Mouse (Mus musculus): ENCODE measurements around the gene Kptn.

Gene Kptn

DNA sequence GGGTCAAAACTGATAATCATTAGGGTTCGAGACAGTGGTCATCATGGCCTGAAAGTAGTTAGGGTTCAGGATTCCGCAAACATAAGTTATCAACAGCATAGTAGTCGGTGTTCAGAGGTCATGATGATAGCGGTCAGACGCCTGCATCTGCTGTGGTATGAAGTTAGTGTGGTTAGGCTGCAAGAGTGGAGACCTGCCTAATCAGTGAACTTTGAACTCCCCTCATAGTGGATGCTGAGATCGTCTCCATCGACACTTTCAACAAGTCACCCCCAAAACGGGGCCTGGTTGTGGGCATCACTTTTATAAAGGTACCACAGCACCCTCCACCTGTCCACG, 536 bp downstream of the Kptn start:
- no peak for DNase-seq (ENCODE audit: low spot score)

DNA sequence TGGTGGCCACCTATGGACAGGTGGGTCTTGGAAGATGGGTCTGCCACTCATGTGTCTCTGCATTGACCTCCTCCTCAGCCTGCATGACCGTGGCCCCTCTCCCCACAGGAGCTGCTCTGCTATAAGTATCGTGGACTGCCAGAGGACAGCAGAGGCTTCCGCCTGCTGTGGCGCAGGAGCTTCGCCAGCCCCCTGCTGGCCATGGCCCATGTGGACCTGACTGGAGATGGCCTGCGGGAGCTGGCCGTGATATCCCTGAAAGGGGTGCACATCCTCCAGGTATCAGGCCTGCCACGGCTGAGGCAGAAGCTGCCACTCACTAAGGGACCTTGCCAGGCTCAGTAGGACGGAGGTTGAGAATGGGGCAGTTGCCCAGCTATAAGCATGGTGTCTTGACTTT, 6.1 kb downstream of the Kptn start:
- DNase-seq (ENCODE audit: low spot score), result no peak

DNA sequence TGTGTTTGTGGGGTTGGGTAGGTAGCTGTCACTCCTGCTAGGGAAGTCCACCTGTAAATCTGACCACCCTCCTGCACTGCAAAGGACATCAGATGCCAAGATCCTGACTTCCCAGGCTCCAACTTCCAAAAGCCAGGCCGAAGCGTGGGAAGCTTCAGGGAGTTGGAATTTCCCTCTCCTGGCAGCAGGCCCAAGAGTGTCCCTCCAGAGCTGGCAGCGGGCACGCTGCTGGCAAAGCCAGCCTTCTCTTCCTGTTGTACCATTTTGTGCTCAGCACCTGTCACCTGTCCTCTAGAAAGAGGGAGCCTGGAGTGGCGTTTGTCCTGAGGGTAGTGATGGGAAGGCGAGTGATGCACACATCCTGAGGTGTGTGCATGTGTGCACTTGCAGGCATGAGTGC, 8.6 kb downstream of the Kptn start:
- DNase-seq (ENCODE audit: low spot score), result peak; percentile 33

DNA sequence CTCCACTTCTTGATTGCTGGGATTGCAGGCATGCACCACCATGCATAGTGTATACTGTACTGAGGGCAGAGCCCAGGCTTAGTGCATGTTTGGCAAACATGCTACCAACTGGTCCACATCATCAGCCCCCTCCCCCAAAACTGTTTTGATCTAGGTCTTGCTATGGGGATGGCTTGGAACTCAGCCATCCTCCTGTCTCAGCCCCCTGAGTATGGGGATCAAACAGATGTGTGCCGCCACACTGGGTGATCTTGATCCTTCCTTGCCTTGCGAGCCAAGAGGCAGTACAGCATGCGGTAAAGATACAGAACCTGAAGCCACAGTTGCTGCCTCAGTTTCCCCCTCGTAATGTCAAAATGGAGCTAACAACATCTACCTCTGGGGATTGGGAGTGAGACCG, 9.2 kb downstream of the Kptn start:
- no peak for DNase-seq (ENCODE audit: low spot score)

DNA sequence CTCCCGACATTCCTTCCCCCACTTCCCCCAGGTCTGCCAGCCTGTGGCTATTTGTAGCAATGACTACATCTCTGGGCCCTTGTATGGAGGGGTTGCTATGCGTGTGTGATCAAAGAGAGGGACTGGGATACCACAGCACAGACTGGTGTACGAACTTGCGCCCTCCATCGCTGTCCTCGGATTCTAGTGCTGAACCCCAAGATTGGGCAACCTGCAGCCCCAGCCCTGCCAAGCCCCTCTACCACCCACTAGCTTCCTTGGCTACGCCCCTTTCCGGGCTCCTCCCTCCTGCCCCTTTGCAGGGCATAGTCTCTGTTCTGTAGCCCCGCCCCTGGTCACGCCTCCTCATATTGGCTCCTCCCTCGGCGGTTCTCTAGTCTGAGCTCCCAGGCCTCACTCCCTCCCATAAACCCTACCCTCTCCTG, 9.7 kb downstream of the Kptn start, which contains the start of gene Slc8a2:
Slc8a2 (plus strand) TSS at position 406 of the 425 bp plus-strand sequence.
- DNase-seq (ENCODE audit: low spot score), result peak; percentile 61

DNA sequence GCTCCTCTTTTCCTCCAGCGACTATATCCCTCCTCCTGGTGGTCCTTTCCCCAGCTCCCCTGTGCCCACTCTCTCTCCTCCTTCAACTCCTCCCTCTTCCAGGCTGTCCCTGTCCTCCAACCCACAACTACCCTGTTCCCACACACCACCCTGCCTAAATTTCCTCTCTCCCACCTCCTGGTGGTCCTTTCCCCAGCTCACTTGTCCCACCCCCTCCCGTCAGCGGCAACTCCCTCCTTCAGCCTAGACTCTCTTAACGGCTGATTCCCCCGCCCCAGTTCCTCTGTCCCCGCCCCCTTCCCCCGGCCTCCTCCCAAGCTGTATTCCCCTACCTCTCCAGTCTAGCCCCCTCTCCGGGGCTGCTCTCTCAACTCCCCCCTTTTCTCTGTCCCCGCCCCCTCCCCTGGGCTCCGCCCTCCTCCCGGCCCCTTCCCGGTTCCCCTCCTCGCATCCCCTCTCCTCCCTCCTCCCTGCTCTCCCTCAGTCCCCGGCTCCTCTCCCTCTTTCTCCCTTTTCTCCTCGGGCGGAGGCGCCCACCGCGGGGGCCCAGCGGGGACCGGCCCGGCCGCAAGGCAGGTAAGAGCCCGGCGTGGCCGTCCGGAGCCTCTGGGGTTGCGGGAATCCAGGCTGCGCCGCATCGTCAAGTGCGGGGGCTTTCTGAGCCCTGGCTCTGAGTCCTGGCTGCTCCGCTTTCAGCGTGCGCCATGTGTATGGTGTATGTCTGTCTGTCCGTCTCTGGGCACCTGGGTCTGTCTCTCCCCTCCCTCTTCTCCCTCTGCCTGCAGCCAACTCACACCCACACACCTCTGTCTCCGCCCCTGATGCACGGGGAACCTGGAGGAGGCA, 10.4 kb downstream of the Kptn start:
- peak; percentile 38 for DNase-seq (ENCODE audit: low spot score)

DNA sequence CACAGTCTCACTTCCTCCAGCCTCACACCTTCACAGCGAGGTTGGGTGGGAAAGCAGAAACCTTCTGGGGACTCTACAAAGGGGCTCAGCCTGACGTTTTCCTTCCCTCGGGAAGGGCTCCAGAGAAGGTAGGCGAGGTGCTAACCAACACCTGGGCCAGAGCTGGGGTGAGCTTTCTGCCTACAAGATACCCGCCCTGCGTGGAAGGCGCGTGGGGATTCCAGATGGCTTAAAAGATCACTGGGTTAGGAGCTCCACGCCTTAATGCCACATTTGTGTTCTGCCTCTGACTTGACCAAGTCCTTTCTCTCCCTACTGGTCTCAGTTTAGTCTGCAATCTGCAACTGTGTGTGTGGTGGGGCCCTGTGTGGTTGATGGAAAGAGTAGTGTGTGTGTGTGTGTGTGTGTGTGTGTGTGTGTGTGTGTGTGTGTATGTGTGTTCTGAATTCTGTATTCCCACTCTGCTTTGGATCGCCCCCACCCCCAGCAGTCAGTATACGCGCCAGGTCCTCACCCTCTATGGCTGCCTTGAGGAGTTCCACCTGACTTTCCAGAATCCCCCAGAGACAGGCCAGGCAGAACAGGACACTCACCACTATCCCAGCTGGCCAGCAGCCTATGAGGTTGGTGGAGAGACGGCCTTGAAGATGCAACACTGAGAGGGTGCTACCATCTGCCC, 11.4 kb downstream of the Kptn start:
- DNase-seq (ENCODE audit: low spot score), result peak; percentile 47

DNA sequence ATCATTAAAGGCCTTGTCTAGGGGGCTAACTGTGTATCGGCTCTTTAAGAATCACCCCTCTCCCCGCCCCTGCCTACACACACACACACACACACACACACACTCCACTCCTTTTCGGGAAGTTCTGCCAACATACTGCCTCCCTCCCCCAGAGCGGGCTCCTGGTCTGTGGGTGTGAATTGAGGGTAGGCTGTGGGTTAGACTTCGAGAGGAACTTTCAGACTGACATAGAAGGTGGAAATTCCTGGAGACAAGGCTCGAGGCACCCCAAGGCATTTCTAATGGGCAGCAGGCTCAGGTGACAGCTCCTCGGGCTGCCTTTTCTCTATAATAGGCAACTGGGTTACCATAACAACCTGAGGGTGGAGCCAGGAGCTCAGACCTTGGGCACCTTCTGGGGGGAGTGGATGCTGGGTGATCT, 12.5 kb downstream of the Kptn start:
- peak; percentile 36 for DNase-seq (ENCODE audit: low spot score)

DNA sequence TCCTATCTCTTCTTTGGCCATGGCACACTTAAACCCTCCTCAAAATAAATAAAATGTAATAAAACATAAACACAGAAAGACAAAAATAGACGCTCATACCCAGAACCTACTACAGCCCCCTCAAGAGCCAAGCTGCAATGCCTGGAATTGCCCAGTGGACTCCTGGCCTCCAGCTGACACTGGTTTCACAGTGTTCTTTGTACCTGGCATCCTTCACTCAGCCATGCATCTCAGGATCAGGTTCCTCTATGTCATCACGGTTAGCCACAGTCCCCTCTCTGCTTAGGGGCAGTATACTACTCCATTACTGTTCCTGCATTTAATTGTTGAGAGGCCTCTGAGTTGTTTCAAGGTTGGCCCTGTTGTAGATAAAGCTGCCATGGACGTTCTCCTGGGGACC, 13.2 kb downstream of the Kptn start:
- no peak for DNase-seq (ENCODE audit: low spot score)

DNA sequence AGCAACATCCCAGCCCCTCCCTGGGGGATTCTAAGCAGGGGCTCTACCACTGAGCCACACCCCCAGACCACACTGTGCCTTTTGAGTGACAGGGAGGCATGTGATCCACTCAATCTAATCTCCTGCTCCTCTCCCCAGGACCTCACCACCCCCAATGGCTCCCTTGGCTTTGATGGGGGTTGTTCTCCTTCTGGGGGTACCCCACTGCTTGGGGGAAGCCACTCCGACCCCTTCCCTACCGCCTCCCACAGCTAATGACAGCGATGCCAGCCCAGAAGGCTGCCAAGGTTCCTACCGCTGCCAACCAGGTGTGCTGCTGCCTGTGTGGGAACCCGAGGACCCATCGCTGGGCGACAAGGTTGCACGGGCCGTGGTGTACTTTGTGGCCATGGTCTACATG, 14.0 kb downstream of the Kptn start:
- DNase-seq (ENCODE audit: low spot score), result no peak

DNA sequence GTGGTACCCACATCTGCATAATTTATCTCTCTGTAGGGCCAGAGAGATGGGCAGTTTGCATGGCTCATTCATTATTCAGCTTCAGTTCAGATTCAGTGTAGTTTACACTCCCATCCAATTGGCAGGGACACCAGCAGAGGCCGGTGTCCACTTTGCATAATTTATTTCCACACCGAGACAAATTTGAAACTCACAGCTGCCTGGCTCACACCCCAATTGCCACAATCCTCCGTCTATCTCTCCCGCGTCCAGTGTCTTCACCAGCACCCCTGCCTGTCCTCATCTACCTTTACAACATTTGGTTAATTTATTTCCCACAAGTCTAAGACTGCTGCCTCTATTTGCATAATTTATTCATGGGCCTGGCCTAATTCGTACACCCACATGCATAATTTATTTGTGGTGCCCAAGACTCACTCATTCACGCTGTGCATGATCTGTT, 15.3 kb downstream of the Kptn start:
- no peak for DNase-seq (ENCODE audit: low spot score)

DNA sequence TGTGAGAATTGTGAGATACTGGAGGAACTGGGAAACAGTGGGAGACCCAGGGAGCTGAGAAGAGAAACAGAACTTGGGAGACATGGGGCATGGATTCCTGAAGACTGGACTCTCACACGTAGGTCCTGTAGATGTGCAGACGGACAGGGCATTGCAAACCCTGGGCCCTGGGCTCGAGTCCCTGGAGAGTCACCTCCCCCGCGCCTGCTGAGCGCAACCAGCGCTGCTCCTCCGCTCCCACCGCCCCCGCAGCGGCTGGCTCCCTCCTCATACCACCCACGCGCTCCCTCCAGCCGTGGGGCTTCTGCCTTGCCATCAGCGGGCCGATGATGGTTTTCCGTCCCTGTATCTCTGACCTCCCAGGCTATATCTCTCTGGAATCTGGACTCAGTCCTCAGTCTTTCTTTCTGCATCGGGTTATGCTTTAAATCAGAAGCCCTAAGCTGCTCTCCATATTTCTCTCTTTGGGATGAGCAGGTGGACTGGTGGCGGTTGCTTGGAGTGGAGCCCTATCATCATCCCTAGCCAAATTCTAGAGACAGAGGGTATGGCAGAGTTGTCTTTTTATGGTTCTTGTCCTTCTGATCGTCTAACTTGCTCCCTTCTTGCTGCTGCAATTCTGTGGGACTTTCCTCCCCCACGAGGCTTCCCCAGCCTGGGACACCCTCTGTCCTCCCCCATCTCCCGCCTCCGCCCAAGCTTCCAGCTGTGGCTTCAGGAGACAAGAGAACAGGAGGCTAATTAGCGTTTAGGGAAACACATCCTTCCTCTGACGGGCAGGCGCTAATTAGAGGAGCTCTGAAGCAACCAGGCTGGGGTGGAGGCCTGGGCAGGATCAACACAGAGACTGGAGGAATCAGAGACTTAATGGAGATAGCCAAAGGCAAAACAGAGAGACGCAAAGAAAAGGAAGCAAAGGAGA, 27.1 kb downstream of the Kptn start:
- DNase-seq (ENCODE audit: low spot score), result peak; percentile 64

DNA sequence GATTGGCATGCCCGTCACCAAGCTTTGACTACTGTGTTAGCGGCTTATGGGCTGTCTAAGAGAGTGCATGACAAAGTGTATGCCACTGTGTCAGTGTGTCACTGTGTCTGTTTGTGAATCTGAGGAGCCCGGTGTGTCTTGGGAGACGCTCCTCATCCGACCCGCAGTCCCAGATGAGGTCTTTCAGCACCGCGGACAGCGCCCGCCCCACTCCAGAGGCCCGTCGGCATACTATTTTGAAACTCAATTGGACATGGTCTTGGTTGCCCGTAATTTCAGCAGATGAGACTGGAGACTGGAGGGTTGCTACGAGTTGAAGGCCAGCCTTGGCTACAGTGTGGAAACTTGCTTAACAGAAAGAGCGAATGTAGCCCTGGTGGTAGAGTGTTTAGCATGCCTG, 27.9 kb downstream of the Kptn start:
- DNase-seq (ENCODE audit: low spot score), result peak; percentile 42

DNA sequence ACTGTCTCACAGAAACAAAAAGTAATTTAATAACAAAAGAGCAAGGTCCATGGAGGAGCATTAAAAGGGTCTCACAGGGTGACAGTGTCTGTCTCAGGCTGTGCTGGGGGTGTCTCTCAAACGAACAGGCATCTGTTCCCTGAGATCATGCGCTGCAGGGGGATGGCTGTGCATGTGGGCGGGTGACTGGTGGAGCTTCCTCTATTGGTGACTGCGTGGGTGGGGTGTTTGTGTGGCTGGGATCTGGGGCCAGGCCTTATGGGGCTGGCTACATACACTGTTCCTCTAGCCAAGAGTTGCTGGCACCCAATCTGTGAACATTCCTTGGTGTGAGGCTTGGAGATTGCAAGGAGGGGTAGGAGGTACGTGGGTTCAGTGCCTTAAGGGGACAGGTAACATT, 29.5 kb downstream of the Kptn start:
- peak; percentile 27 for DNase-seq (ENCODE audit: low spot score)

DNA sequence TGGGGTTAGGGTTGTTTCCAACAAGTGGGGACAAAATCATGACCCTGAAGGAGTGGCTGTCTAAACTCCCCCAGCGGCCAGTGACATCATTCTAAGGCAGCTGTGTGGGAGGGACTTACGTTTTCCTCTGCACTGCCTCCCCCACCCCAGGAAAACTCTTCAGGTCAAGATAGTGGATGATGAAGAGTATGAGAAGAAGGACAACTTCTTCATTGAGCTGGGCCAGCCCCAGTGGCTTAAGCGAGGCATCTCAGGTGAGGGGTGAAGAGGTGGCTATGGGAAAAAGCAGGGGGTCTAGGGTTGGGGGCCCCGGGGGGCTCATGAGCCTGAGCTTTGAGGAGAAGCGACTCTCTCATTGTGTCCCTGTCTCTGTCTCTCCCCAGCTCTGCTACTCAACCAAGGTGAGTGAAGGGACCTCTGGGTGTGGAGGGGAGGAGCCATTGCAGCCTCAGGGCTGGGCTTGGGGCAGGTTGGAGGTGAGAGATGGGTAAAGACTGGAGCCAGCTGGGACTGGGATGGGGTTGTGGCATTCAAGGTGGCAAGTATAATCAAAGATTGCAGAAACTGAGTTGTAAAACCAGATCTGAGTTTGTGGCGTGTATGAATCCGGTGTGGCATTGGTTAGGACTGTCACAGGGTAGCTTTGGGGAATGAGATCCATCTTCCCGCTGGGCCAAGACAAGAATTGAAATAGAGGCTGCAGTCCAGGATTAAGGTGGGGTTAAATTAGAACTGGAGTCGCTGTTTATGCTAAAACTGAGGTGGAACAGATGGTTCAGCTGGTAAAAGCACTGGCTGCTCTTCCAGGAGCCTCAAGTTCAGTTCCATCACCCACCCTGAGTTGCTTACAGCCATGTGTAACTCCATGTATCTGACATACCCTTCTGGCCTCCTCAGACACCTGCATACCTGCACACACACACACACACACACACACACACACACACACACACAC, 30.8 kb downstream of the Kptn start:
- DNase-seq (ENCODE audit: low spot score), result no peak

DNA sequence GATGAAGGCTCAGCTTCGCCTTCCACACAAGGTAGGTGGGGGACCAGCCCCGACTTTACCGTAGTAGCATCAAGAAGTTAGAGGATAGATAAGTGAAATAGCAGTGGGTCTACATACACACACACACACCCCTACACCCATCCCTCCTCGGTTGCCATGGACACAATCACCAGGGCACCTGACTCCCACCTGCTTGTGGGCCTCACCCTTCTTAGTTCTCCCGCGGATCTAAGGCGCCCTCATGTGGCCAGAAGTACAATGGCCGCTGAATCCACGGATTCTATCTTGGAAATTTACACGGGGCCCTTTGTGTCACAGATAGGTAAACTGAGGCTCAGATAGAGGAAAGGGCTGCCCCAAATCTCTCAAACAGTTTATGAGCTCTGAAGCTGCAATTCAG, 33.8 kb downstream of the Kptn start:
- peak; percentile 74 for DNase-seq (ENCODE audit: low spot score)

DNA sequence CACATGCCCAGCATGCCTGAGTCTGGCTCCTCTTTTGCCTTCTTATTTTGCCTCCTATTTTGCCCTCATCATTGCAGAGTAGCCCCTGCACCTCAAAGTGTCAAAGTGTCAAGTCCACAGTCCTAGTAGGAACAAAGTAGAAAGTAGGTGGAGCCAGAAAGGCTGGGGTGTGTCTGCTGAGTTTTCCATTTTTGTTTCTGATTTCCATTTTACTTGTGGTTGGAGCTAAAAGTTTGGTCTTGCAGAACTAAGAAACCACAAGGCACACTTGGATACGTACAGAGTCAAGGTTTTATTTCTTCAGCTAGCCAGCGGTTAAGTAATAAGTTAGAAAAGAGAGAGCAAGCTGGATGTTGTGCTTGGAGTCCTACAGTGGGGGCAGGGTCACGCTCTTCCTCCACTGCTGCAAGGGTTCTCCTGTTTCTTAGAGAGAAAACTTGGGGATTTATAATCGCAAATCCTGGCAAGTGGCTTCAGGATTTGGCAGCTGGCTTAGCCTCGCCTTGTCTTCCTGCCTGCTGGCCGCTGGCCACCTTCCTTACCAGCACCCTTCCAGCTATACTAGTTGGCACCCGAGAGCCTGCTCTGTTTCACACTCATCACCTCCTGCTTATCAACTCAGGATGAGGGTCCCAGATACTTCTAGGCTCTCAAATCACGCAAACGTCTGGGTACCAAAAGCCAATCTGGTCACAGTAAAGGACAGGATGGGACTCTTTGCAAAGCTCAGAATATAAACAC, 35.6 kb downstream of the Kptn start:
- DNase-seq (ENCODE audit: low spot score), result no peak

DNA sequence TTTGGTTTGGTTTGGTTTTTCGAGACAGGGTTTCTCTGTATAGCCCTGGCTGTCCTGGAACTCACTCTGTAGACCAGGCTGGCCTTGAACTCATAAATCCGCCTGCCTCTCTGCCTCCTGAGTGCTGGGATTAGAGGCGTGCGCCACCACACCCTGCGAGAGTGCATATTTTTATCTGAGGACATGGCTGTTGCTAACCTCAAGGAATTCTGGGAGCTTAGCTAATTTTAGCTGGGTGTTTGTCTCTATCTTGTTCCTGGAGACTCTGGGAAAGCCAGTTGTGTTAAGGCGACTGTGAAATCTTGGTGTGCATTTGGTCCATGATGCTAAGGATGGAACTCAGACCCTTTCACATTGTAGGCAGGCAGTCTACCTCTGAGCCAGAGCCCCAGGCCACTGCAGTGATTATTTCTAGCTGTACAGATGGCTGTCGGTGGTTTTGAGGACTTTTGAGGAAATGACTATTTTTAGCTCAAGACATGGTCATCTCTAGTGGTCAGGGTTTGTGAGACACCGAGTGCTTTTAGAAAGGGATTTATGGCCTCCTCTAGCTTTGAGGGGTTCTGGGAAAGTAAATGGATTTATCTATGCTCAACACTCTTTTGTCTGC, 36.5 kb downstream of the Kptn start:
- no peak for DNase-seq (ENCODE audit: low spot score)

DNA sequence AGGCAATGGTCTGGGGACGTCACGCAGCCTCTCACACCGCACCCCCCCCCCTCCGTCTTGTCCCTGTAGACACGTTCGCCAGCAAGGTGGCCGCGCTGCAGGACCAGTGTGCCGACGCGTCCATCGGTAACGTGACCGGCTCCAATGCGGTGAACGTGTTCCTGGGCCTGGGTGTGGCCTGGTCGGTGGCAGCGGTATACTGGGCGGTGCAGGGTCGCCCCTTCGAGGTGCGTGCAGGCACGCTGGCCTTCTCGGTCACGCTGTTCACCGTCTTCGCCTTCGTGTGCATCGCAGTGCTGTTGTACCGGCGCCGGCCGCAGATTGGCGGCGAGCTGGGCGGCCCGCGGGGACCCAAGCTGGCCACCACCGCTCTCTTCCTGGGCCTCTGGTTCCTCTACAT, 39.0 kb downstream of the Kptn start:
- DNase-seq (ENCODE audit: low spot score), result no peak

DNA sequence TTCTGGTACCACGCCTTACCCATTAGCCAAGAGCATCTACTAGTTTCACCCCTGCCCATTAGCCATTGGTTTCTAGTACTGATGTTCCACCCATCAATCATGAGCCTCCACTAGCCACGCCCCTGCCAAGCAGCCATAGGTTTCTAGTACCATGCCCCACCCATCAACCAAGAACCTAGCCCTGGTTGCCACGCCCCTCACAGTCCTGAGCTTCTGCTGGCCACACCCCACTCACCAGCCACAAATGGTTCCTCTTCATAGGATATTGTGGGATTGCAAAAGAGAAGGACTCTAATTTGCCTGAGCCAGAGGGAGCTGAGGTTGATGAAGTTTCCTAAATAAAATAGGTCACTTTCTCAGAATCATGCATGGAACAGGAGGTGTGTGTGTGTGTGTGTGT, 41.0 kb downstream of the Kptn start:
- no peak for DNase-seq (ENCODE audit: low spot score)
